Mouse (Mus musculus) olfactory bulb, adult 2 months (tissue): ENCODE measurements at regions not wholly inside any gene's neighbourhood (a gene's known extent, or its start where the extent isn't known, plus 50 kb on each side); places are given as distances from the start of the nearest gene placed in this dataset.

Experiments used
- H3K27ac ChIP-seq: fragments of 200-500 bp; 2 replicates; pipeline ENCODE4 v1.5.1; 2012; ENCODE audit warnings: low read depth, low read length; ENCODE audit not compliant: insufficient read depth
- H3K4me1 ChIP-seq: fragments of 200-500 bp; 2 replicates; pipeline ENCODE4 v1.6.1; 2012; ENCODE audit warnings: low read length; ENCODE audit not compliant: control insufficient read depth, insufficient read depth
- H3K4me3 ChIP-seq: fragments of 200-500 bp; 2 replicates; pipeline ENCODE4 v1.5.1; 2012; ENCODE audit warnings: mild to moderate bottlenecking, low read depth, low read length, moderate library complexity; ENCODE audit not compliant: insufficient read depth
- CTCF ChIP-seq: fragments of 200-500 bp; IDR thresholded peaks from 2 replicates; pipeline ENCODE4 v1.5.1; 2012; ENCODE audit warnings: low read depth, mild to moderate bottlenecking, low read length, moderate library complexity; ENCODE audit not compliant: insufficient read depth
- POLR2A ChIP-seq: fragments of 200-500 bp; IDR thresholded peaks from 2 replicates; pipeline ENCODE4 v1.6.1; 2012; ENCODE audit warnings: mild to moderate bottlenecking, low read depth, low read length, moderate library complexity; ENCODE audit not compliant: insufficient read depth
- WGBS: fragments of 180-500 bp; shearing (Covaris S2); methylation state at CpG from one replicate; pipeline ENCODE4 v1.1.7; 2018; 5-methylcytosine and 5-hydroxymethylcytosine counted together

DNA sequence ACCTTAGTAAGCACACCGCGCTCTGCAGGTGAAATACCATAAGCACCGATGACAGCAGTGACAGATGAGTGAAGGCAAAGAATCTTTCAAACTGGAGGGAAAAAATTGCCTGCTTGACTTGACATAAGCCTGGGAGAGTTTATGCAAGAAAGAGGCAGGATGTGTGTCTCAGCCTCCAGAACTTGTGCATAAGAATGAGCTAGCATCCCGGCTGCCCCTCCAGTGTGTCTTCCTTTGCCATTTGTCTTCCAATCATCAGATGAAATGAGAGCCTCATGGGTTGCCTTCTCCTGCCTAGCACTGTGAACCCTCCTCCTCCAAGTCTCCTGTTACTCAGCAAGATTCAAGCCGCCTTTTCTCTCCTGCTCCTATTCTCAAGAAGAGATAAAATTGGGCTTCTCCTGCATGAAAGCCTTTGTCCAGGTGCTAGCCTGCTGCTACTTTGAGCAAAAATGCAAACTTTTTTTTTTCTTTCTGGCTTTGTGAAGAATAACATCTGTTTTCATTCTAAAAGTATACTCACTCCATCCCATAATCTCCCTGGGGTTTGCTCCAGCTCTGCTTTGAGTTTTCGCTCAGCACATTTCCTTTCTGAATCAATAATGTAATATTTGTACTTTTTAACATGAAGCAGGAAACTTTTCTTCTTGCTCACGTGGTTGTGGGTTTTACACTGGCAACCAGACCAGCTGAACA, 298.2 kb downstream of the Irx1 start:
- no peak for TF ChIP-seq CTCF
- TF ChIP-seq POLR2A: no peak
- Histone ChIP-seq H3K4me1 (no peaks in the 10 kb centered on the region), H3K4me3 (no peak overlapping the region), H3K27ac (no peak overlapping the region)
- 82% methylated on average over 7 of the region's 7 CpGs for WGBS

DNA sequence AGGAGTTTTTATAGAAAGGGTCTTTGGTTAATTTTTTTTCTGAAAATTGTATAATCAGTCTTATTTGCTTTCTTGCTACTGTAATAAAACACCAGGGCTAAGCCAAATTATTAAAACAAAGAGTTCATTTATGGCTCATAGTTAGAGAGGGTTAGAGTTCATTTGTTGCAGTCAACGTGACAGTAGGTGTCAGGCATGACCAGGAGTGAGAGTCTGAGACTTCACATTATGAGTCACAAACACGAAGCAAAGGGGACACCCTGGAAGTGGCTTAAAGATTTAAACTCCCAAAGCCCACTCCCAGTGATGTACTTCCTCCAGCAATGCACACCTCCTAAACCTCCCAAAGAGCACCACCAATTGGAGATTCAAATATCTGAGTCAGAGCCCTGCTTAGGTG, 305.6 kb downstream of the Irx1 start:
- Histone ChIP-seq H3K4me1 (no peaks in the 10 kb centered on the region), H3K4me3 (no peak overlapping the region), H3K27ac (no peak overlapping the region)
- 71% methylated on average over 2 of the region's 2 CpGs for WGBS
- TF ChIP-seq CTCF (no peak), POLR2A (no peak)

DNA sequence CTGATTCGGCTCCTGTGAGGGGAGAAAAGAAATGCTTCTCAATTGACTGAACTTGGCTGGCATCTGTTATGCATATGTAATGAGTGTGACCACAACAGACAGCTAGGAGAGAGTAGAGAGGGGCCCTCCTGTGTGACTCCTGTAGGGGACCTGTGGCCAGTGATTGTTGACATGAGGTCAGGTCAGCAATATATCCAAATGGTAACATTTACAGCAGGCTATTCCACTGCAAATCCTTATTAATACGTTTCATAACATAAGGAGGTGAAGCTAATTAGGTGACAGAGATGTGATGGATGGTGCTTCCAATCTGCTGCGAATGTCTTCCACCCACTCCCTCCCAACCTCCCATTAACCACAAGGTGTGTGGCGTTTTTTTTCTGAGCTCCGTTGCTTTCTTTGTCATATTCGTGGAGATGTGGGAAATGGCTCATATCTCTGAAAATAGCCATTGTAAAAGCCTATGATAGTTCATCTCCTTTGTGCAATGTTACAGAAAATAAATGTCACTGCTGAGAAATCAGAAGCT, 309.5 kb downstream of the Irx1 start:
- H3K4me1 ChIP-seq: no peaks in the 10 kb centered on the region
- H3K27ac ChIP-seq: no peak overlapping the region
- WGBS: 84% methylated on average over 6 of the region's 6 CpGs
- TF ChIP-seq POLR2A: no peak
- no peak overlapping the region for H3K4me3 ChIP-seq

DNA sequence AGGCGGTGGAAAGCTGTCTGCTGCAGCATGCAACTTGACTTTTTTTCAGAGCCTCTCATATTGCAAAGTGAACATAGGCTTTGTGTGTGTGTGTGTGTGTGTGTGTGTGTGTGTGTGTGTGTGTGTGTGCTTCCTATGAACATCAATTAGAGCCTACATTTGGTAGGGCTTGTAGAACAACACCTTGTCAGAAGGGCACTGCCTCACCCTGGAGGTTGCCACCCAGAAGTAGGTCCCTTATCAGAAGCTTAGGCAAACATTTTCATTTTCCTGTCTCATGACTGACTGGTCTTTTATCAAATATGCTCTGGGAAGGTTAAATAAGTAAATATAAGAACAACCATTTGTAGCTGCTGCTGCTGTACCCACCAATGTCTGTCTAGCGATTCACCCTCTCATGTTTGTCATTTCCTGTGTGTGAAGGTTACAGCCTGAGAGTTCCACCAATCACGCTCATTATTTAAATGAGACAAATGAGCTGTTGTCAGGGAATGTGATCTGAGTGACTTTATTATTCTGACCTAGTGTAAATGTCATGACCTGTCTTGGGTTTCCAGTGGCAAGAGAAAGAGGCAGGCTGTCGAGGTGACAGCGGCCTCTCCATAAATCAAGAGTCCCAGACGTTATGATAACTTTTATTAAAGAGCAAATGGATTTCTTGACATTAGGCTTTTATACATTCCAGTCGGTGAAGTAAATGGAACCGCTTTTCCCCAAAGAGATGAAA, 310.1 kb downstream of the Irx1 start:
- no peak overlapping the region for H3K4me3 ChIP-seq
- 63% methylated on average over 8 of the region's 8 CpGs for WGBS
- H3K27ac ChIP-seq: no peak overlapping the region
- no peaks in the 10 kb centered on the region for H3K4me1 ChIP-seq
- TF ChIP-seq POLR2A (no peak), CTCF (no peak)

DNA sequence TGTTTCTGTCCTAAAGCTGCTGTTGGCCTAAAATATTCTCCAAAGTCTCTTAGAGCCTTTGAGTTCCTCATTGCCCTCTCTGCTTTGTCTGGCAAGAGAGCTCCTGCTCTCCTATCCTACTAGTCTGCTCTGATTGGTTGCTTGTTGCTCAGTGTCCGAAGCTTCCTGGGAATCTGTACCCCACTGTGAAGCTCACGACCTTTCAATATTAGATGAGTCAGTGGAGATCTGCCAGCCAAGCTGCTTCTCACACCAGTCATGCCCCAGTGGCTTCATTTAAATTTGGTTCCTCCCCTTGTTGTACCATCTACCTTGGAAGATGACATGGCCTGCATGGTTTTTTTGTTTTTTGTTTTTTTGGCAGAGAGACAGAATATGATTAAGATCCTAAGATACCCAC, 313.6 kb downstream of the Irx1 start:
- TF ChIP-seq CTCF (no peak), POLR2A (no peak)
- H3K4me1 ChIP-seq: no peaks in the 10 kb centered on the region
- H3K4me3 ChIP-seq: no peak overlapping the region
- WGBS: 39% methylated on average over 2 of the region's 2 CpGs
- H3K27ac ChIP-seq: no peak overlapping the region

DNA sequence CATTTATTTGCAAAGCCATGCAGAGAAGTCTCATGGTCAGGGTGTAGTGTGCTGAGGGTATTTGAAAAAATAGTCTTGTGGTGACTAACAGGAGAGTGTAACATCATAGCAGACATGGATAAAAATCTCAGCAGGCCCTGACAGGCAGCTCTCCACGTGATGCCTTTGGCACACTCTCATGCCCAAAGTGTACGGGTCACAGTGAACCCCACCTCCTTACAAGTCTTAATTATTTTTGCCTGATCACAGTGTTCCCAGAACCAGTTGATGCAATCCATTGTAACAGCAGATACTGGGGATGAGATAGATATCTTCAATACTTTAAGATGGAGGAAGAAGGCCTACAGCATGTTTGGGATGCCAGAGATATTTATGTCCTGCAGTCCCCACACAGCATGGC, 314.5 kb downstream of the Irx1 start:
- H3K4me3 ChIP-seq: no peak overlapping the region
- TF ChIP-seq CTCF (no peak), POLR2A (no peak)
- 79% methylated on average over 2 of the region's 2 CpGs for WGBS
- H3K27ac ChIP-seq: no peak overlapping the region
- H3K4me1 ChIP-seq: no peaks in the 10 kb centered on the region

DNA sequence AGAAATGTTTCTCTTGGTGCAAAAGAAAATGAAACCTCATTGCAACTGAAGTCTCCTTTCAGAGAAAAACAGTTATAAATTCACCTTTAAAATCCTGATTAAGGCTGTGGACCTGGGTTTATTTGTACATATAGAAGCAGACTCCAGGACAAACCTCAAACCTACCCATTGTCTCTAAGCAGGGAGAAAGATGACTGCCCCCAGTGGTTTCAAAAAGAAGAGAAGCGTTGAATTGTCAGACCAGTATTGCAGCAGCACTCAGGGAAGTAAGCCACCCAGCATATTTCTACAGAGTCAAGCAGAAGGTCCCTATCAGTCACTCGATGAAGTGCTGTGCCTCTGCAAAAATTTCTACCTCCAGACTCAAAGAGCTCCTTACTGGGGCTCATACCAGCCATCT, 332.1 kb downstream of the Irx1 start:
- Histone ChIP-seq H3K4me3 (no peak overlapping the region), H3K4me1 (no peaks in the 10 kb centered on the region), H3K27ac (no peak overlapping the region)
- TF ChIP-seq CTCF (no peak), POLR2A (no peak)
- 85% methylated on average over 2 of the region's 2 CpGs for WGBS

DNA sequence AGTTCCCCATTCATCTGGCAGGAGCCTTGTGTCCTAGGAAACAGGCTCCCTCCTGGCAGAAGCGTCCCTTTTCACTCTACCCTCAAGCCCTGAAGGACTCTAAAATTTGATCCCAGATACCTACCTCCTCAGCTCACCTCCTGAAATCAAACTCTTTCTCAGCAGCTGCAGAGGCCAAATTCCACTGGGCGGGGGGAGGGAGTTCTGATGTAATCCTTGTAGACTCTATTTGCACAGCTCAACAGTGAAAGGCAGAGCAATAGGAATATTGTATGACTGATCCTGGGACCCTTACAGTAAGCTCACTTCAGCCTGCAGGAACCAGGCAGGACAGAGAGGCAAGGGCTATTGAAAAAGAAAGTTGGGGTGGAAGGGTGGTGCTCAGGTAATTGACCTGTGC, 346.3 kb downstream of the Irx1 start:
- Histone ChIP-seq H3K4me3 (no peak overlapping the region), H3K4me1 (no peaks in the 10 kb centered on the region), H3K27ac (no peak overlapping the region)
- WGBS: 51% methylated on average over 2 of the region's 2 CpGs
- TF ChIP-seq CTCF: no peak
- TF ChIP-seq POLR2A: no peak

DNA sequence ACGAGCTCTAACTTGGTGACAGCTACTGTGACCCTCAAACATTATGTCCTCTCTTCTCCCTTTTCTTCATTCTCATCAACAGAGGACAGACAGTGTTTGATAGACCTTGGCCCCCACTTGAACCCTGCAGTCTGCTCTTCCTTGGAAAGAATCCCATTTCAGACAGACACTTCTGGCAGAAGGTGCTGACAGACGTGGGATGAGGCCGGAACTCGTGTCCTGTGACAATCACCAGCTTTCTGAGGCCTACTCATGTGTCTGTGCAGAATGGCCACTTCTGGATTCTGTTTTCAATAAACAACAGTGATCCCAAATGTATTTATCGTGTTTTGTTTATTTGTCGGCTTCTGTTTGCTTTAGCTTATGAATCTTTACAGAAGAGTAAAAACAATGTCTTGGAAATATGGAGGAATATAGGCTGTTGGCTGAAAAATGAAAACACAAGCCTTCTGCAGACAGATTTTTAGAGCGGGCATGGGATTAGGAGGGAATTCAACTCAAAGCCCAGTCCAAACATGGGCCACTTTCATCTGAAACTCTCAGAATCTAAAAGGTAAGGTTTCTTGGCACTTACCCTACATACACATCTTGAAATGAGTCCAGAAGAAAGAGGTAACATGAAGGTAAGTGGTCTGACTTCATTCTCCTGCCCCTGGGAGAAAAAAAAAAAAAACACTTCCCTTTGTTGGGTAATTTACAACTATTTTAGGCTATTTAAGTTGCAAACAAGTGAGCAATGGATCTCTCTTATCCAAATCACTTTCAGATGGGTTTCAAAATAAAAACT, 350.9 kb downstream of the Irx1 start:
- no peak for TF ChIP-seq CTCF
- no peak for TF ChIP-seq POLR2A
- WGBS: 91% methylated on average over 7 of the region's 7 CpGs
- H3K27ac ChIP-seq: no peak overlapping the region
- H3K4me3 ChIP-seq: no peak overlapping the region
- H3K4me1 ChIP-seq: no peaks in the 10 kb centered on the region
